Mouse (Mus musculus) kidney, postnatal 0 days (tissue): Measurements from ENCODE around the gene Gsta4. TPM values are rescaled to one million over a fixed set of nuclear protein-coding genes. Genes with fewer than 3 reads are reported as not detected.

Experiments used
- ATAC-seq: fragments of 200-750 bp; cut with Nextera tagmentation; replicated peaks from 2 replicates; pipeline ENCODE4 v1.8.0; 2017; ENCODE audit warnings: low read depth, moderate number of reproducible peaks, moderate TSS enrichment, moderate library complexity; ENCODE audit not compliant: low FRiP score
- DNase-seq: peaks from one replicate; pipeline ENCODE4 v3.0.0-alpha.2; 2016; ENCODE audit warnings: low spot score
- H3K27ac ChIP-seq: fragments of 300-500 bp; sonication (generic); 2 replicates; pipeline ENCODE4 v1.5.1; 2014; ENCODE audit warnings: mild to moderate bottlenecking
- H3K27me3 ChIP-seq: fragments of 300-500 bp; sonication (generic); 2 replicates; pipeline ENCODE4 v1.6.1; 2014; ENCODE audit warnings: low read length, mixed read lengths; ENCODE audit not compliant: insufficient read depth
- H3K36me3 ChIP-seq: fragments of 300-500 bp; sonication (generic); 2 replicates; pipeline ENCODE4 v1.6.1; 2014; ENCODE audit warnings: low read length, mixed read lengths; ENCODE audit not compliant: insufficient read depth
- H3K4me1 ChIP-seq: fragments of 300-500 bp; sonication (generic); replicated peaks from 2 replicates; pipeline ENCODE4 v1.6.1; 2014; ENCODE audit warnings: antibody characterized with exemption, low read length, mixed read lengths; ENCODE audit not compliant: insufficient read depth
- H3K4me2 ChIP-seq: fragments of 300-500 bp; sonication (generic); 2 replicates; pipeline ENCODE4 v1.6.1; 2014; ENCODE audit warnings: mild to moderate bottlenecking, low read length, moderate library complexity, mixed read lengths
- H3K4me3 ChIP-seq: fragments of 300-500 bp; sonication (generic); replicated peaks from 2 replicates; pipeline ENCODE4 v1.5.1; 2014; ENCODE audit warnings: low read depth, low read length
- H3K9ac ChIP-seq: fragments of 300-500 bp; sonication (generic); 2 replicates; pipeline ENCODE4 v1.6.1; 2014; ENCODE audit warnings: low read depth, low read length
- H3K9me3 ChIP-seq: fragments of 300-500 bp; sonication (generic); replicated peaks from 2 replicates; pipeline ENCODE4 v1.6.1; 2016; ENCODE audit warnings: low read length, inconsistent platforms, mixed read lengths
- CTCF ChIP-seq: IDR thresholded peaks from 2 replicates; pipeline ENCODE4 v1.5.1; 2016; ENCODE audit warnings: antibody characterized with exemption, low read depth, mild to moderate bottlenecking, moderate library complexity
- WGBS: fragments of 180-500 bp; shearing (Covaris S2); extraction: QIAGEN DNeasy Blood & Tissue Kit; methylation state at CpG from one replicate; pipeline ENCODE4 v1.1.7; 2014; 5-methylcytosine and 5-hydroxymethylcytosine counted together
- polyA plus RNA-seq: library from polyadenylated mRNA; unstranded; fragments of >200 nt; fragmentation: Nextera tagmentation; extraction: Ambion mirVana; gene quantifications from 2 replicates; pipeline ENCODE4 v1.2.1, GENCODE M21; 2015

The Gsta4 gene
- polyA plus RNA-seq, 1 experiment from 2014 or later = 194 TPM

GRCm38 (mm10) chr9:78191736-78192135 lies 9.2 kb downstream of the Gsta4 start:
- 0 out of 2 replicates have a peak, but pooled peaks cover 4% of the 10 kb centered on the region for H3K4me1 ChIP-seq
- TF ChIP-seq CTCF = peak; percentile 28; the same call in 1 of the 2 replicates
- no peaks in the 10 kb centered on the region for H3K27me3 ChIP-seq
- WGBS = under 1% methylated on average over 18 of the region's 18 CpGs
- DNase-seq (peak; percentile 95), ATAC-seq (peak; percentile 76)
- peak overlapping the region; percentile 75 for H3K27ac ChIP-seq
- H3K9me3 ChIP-seq = no peaks in the 10 kb centered on the region
- peak overlapping the region; percentile 72 for H3K4me2 ChIP-seq
- no peaks in the 10 kb centered on the region for H3K36me3 ChIP-seq
- peak overlapping the region; percentile 38 for H3K4me3 ChIP-seq
- peak overlapping the region; percentile 38; the same call in 1 of the 2 replicates for H3K9ac ChIP-seq

DNA sequence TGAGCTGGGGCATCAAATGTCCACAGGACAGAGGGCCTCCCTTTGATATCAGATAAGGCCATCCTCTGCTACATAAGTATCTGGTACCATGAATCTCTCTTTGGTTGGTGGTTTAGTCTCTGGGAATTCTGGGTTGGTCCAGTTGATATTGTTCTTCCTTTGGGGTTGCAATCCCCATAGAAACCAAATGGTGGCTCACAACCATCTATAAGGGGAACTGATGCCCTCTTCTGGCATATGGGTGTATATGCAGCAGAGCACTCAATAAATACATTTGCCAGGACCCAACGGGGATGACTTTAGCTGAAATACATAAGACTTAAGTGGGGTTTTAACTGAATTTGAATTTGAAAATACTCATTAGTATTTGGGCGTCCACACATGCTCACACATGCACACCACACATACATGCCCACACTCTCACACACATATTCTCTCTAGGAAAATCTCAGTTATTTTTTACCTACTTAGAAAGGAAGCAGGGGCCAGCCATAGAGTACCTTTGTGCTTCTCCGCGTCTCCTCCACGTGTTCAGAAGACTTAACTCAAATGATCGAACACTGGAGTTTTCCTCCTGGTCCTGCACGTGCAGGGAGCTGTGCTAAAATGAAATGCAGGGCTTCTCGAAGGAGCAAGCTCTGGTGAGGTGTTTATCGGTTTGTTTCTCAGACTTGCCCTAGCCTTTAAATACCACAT lies 11.5 kb downstream of the Gsta4 start:
- ATAC-seq (peak; percentile 25; the same call in 1 of the 2 replicates), DNase-seq (peak; percentile 94)
- no peaks in the 10 kb centered on the region for H3K9me3 ChIP-seq
- no peak overlapping the region for H3K4me3 ChIP-seq
- 40% methylated on average over 9 of the region's 9 CpGs for WGBS
- no peak overlapping the region for H3K9ac ChIP-seq
- H3K4me1 ChIP-seq = 0 out of 2 replicates have a peak, but pooled peaks cover 4% of the 10 kb centered on the region
- 0 out of 2 replicates have a peak, but pooled peaks cover 5% of the 10 kb centered on the region for H3K36me3 ChIP-seq
- peak overlapping the region; percentile 23; the same call in 1 of the 2 replicates for H3K4me2 ChIP-seq
- H3K27ac ChIP-seq = no peak overlapping the region
- no peaks in the 10 kb centered on the region for H3K27me3 ChIP-seq
- peak; percentile 92 for TF ChIP-seq CTCF

DNA sequence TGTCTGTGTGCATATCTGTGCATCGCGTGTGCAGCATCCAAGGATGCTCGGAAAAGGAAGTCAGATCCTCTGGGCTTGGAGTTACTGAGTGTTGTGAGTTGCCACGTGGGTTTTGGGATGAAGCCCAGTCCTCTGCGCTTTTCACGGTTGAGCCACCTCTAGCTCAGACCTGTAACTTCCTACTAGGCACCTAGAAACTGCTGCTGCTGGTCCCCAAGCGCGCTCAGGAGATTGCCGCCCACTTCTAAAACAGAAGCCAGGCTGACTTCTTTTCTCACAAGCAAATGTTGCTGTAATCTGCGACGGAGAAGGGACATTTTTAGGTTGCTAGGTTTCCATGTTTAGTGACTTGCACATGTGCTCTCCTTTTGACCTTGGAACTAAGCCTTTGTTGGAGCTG lies 12.5 kb downstream of the Gsta4 start:
- Histone ChIP-seq H3K4me1 (0 out of 2 replicates have a peak, but pooled peaks cover 4% of the 10 kb centered on the region), H3K9ac (no peak overlapping the region), H3K9me3 (no peaks in the 10 kb centered on the region), H3K4me2 (no peak overlapping the region), H3K4me3 (no peak overlapping the region), H3K27ac (no peak overlapping the region), H3K27me3 (no peaks in the 10 kb centered on the region), H3K36me3 (0 out of 2 replicates have a peak, but pooled peaks cover 5% of the 10 kb centered on the region)
- DNase-seq = no peak
- WGBS = 76% methylated on average over 11 of the region's 11 CpGs
- ATAC-seq = no peak
- TF ChIP-seq CTCF = no peak

GRCm38 (mm10) chr9:78197801-78198200 lies 15.2 kb downstream of the Gsta4 start:
- Histone ChIP-seq H3K36me3 (0 out of 2 replicates have a peak, but pooled peaks cover 5% of the 10 kb centered on the region), H3K4me1 (no peaks in the 10 kb centered on the region), H3K4me3 (no peak overlapping the region), H3K9me3 (no peaks in the 10 kb centered on the region), H3K27me3 (no peaks in the 10 kb centered on the region), H3K9ac (no peak overlapping the region), H3K4me2 (no peak overlapping the region), H3K27ac (no peak overlapping the region)
- no peak for TF ChIP-seq CTCF
- DNase-seq (no peak), ATAC-seq (no peak)
- WGBS = 95% methylated on average over 9 of the region's 9 CpGs

DNA sequence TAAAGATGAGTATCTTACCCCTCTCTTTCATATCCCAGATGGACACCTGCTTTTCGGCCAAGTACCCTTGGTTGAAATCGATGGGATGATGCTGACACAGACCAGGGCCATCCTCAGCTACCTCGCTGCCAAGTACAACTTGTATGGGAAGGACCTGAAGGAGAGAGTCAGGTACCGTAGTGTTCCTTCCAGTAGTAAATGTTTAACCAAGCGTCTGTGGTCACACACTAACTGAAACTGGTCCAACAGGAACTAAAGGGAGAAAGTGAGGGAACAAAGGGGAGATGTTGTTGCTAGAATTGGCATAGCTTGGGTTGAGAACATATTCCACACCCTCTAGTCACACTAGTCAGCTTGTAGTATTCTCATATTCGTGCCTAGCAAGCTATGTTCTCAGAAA lies 21.6 kb downstream of the Gsta4 start:
- H3K9me3 ChIP-seq = no peaks in the 10 kb centered on the region
- H3K27ac ChIP-seq = peak overlapping the region; percentile 27; the same call in 1 of the 2 replicates
- no peak overlapping the region for H3K9ac ChIP-seq
- no peaks in the 10 kb centered on the region for H3K36me3 ChIP-seq
- no peaks in the 10 kb centered on the region for H3K4me1 ChIP-seq
- no peaks in the 10 kb centered on the region for H3K27me3 ChIP-seq
- no peak overlapping the region for H3K4me3 ChIP-seq
- no peak for TF ChIP-seq CTCF
- DNase-seq (peak; percentile 36), ATAC-seq (no peak; the same call in 1 of the 2 replicates)
- WGBS = 72% methylated on average over 6 of the region's 6 CpGs
- H3K4me2 ChIP-seq = no peak overlapping the region

DNA sequence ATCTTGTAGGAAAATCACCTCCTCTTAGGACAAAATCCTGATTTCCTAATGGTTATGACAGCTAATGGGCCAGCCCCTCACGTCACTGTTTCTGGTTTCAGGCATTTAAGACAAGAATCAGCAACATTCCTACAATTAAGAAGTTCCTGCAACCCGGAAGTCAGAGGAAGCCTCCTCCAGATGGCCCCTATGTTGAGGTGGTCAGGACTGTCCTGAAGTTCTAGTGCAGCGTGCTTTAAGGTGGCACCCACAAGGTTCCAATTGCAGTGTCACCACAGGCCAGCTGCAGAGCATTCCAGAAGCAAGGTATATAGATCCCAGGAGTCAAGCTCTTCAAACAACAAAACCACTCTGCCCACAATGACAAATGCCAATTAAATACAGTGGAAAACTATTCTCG lies 26.4 kb downstream of the Gsta4 start:
- Histone ChIP-seq H3K27me3 (no peaks in the 10 kb centered on the region), H3K36me3 (peaks cover 4% of the 10 kb centered on the region; the same call in 1 of the 2 replicates), H3K27ac (no peak overlapping the region), H3K4me2 (no peak overlapping the region), H3K4me3 (no peak overlapping the region), H3K9ac (no peak overlapping the region), H3K4me1 (no peaks in the 10 kb centered on the region), H3K9me3 (no peaks in the 10 kb centered on the region)
- ATAC-seq = no peak
- no peak for DNase-seq
- TF ChIP-seq CTCF = no peak
- 45% methylated on average over 4 of the region's 4 CpGs for WGBS
